Mouse (Mus musculus) thymus, postnatal 4 days (tissue): ENCODE data around the gene Asah2.

Experiments used
- DNase-seq: peaks from one replicate; pipeline ENCODE4 v3.0.0; 2021

The Asah2 gene

DNA sequence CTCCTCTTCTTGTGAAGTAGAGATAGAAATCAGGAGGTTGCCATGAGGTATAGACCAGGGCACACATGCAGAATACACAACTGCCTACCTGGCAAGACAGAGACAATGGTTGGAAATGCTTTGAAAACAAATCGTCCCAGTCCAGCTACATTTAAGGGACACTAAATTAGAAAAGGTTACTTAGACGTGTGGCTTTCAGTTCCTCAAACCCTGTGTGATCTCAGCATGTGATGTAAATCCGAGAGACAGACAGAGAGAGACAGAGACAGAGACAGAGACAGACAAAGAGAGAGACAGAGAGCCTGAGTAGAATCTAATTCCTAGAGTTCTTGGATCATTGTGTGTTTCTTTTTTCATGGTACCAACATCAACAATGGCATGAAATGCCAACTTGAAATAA is 136.6 kb downstream of the Asah2 start:
- DNase-seq = no peak

DNA sequence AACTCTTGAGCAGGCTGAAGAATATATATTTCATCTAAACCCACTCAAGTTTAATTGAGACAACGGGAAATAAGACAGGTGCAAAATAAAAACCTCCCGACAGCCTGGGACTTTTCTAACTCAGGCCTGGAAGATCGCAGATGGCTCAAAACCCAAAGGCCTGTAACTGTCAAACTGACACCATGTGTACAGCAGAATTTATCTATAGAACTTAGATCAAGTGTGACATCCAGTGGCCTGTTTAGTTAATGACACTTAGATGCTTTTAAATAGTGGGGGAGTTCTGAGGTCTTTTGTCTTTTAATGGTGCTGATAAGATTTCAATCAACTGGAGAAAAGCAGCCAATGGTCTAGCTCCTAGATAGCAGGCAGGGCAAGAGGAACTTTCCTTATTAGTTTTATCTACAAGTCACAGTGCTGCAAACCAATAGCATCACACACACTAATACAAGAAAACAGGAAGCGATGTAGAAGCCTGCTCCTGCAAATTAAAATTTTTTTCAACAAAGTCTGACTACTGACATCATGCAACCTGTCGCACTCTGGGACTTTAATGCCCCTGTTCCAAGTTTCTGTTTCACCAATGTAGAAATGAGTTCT is 140.0 kb downstream of the Asah2 start:
- no peak for DNase-seq

DNA sequence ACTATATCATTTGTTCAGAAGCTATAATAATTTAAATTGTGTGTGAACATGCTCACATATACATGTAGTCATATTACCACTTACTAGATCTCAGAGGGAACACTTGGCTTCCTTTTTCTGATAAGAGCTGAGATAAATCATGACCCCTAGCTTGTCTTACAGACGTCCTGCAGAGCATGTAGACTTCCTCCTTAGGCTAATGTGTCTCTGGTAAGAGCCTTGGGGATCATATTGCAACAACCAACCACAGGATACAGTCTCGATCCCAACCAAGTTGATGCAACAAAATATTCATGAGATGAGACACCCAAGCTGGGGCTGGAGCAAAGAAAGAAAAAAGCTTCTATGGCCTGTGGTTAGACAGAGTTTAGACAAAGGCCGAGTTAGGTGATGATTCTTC is 144.9 kb downstream of the Asah2 start:
- no peak for DNase-seq

GRCm38 (mm10) chr19:31960434-31960833 is 147.6 kb downstream of the Asah2 start:
- DNase-seq = no peak

DNA sequence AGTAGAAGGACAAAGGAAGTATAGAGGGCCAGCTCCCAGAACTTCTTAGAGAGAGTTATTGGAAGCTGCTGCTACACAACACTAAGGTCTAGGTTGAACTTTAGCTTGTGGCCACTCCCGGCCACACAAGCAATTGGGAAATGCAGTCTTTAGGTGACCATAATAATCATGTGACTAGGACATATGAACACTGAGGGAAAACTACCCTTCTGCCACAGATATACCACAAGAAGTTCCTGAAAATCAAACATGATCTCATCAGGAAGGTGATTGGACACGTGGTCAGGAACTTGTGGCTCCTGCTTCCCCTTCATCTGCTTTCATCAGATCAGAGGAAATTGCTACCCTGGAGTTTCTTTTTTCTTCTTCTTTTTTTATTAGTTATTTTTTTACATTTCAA is 151.7 kb downstream of the Asah2 start:
- no peak for DNase-seq

- DNase-seq = no peak
These were observed 153.3 kb downstream of the Asah2 start for GRCm38 (mm10) chr19:31954696-31955095.

- no peak for DNase-seq
These were observed 153.7 kb downstream of the Asah2 start for GRCm38 (mm10) chr19:31954267-31954666.

GRCm38 (mm10) chr19:31953799-31954198 is 154.2 kb downstream of the Asah2 start:
- no peak for DNase-seq

DNA sequence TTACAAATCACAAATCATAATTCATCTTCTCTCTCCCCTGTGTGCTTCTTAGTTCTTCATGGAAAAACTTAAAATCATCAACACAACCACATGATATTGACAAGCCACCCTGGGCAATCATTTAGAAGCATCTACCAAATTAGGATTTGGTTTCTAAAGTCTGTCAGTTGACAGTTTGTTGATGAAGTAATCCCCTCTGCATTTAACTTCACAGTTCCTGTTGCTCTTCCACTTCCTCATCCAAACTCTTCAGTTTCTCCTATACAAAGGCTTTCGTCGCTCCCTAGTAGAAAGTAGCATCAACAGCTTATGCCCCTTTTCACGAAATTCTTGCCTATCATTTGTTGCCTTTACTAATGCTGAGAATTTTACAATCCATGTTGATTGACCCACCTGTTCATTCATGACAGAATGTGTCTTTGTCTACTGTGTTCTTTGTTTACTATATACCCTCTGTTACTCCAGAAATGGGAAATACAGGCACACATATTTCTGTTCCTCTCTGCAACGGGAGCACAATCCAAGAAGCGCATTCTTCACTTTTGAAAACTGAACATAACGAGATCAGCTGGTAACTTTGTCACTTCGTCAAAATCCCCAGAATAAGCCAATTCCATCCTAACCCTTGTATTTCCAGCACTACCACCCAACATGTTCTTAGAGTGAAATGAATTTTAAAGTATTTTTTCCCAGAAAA is 157.1 kb downstream of the Asah2 start:
- DNase-seq = no peak
